1 mouse cellular context compared by ENCODE assay signal in genomic region chr11:55121430-55121829, GRCm38 (mm10).
TF ChIP-seq lines count a peak whose summit lies in the region.

No protein-coding gene starts in this region.

TF ChIP-seq in CH12.LX, 34 proteins besides CTCF, POLR2A, EP300 and RAD21:
- TF ChIP-seq POLR2AphosphoS2 (IDR thresholded peaks at IDR 0.05; ENCODE audit: low read depth, low read length): no peak
- no peak for TF ChIP-seq MXI1 (IDR thresholded peaks at IDR 0.05; ENCODE audit: low read depth, low read length)
- no peak for TF ChIP-seq PAX5 (IDR thresholded peaks at IDR 0.05; ENCODE audit: low read length)
- no peak for TF ChIP-seq TBP (conservative IDR thresholded peaks at IDR 0.05; ENCODE audit: low read depth, low read length)
- TF ChIP-seq ELF1 (IDR thresholded peaks at IDR 0.05; ENCODE audit: low read depth, low read length): no peak
- no peak for TF ChIP-seq ETS1 (conservative IDR thresholded peaks at IDR 0.05; ENCODE audit: low read depth, low read length)
- no peak for TF ChIP-seq MYC (IDR thresholded peaks at IDR 0.05; ENCODE audit: low read depth, low read length)
- no peak for TF ChIP-seq NELFE (IDR thresholded peaks at IDR 0.05; ENCODE audit: low read depth, low read length)
- no peak for TF ChIP-seq JUND (conservative IDR thresholded peaks at IDR 0.05; ENCODE audit: low read depth, low read length)
- no peak for TF ChIP-seq TCF12 (IDR thresholded peaks at IDR 0.05; ENCODE audit: low read depth, low read length)
- TF ChIP-seq CHD1 (IDR thresholded peaks at IDR 0.05; ENCODE audit: low read depth, low read length): no peak
- TF ChIP-seq MAFK (IDR thresholded peaks at IDR 0.05; ENCODE audit: insufficient replicate concordance, low read length): no peak
